Mouse (Mus musculus) myocyte (in vitro differentiated cells): ENCODE data around the gene Rngtt.

ENCODE experiments used
- E2F4 ChIP-seq: IDR thresholded peaks from one replicate; pipeline ENCODE4 v1.6.1; 2011; ENCODE audit warnings: mild to moderate bottlenecking, control low read depth, moderate library complexity; ENCODE audit not compliant: insufficient read depth
- MAX ChIP-seq: IDR thresholded peaks from one replicate; pipeline ENCODE4 v1.6.1; 2011; ENCODE audit warnings: low read depth, mild to moderate bottlenecking, control low read depth
- MYOD1 ChIP-seq, 3 experiments: IDR thresholded peaks; one replicate each; pipeline ENCODE4 v1.6.1; 2011; ENCODE audit warnings: control low read depth in 2 of 3, low read depth in 2 of 3, mild to moderate bottlenecking in 2 of 3, moderate library complexity in 1 of 3; ENCODE audit not compliant: insufficient read length in 2 of 3, control insufficient read depth in 1 of 3
- POLR2A ChIP-seq: IDR thresholded peaks from one replicate; pipeline ENCODE4 v1.6.1; 2011; ENCODE audit warnings: low read depth, mild to moderate bottlenecking, control low read depth, moderate library complexity; ENCODE audit not compliant: insufficient read length
- POLR2AphosphoS2 ChIP-seq: IDR thresholded peaks from one replicate; pipeline ENCODE4 v1.6.1; 2011; ENCODE audit warnings: low read depth, control low read depth; ENCODE audit not compliant: insufficient read length
- SRF ChIP-seq: IDR thresholded peaks from one replicate; pipeline ENCODE4 v1.6.1; 2011; ENCODE audit warnings: low read depth; ENCODE audit not compliant: control insufficient read depth, insufficient read length
- TCF12 ChIP-seq: IDR thresholded peaks from one replicate; pipeline ENCODE4 v1.6.1; 2011; ENCODE audit warnings: mild to moderate bottlenecking, control low read depth; ENCODE audit not compliant: poor library complexity, insufficient read depth, severe bottlenecking
- USF1 ChIP-seq: IDR thresholded peaks from one replicate; pipeline ENCODE4 v1.6.1; 2011; ENCODE audit warnings: low read depth, mild to moderate bottlenecking, control low read depth, moderate library complexity

DNA sequence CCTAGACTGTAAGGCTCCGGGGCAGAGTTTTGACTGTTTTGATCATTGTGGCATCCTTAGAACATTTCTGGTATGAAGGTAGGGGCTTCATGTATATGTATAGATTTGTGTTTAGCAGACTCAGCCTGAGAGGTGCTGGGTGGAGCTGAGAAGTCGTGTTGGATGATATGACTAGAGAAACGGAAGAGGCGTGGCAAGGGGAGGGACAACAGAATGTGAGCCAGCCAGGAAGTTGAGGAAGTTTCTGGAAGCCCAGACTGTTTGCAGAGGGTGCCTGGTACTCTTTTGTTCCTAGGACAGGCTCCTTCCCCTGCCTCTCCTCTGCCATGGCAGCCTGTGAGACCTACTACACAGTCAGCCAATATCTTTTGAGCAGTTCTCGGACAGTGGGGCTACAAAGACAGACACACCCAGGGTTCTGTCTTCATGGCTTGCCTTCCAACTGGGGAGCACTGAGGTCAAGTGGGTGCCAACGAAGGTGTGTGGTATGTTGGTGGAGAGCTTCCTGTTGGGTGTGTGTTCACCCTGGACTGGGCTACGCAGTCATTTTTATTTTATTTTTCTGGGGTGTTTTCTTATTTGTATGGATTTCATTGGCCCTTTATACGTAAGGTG is 237.3 kb downstream of the Rngtt start:
- TF ChIP-seq SRF, result no peak
- no peak for TF ChIP-seq USF1
- TF ChIP-seq POLR2AphosphoS2, result no peak
- no peak for TF ChIP-seq MYOD1 (IDR thresholded peaks at IDR 0.05; ENCODE audit: control insufficient read depth in 1 of 3, insufficient read length in 2 of 3, low read depth in 2 of 3)
- no peak for TF ChIP-seq POLR2A
- no peak for TF ChIP-seq E2F4
- no peak for TF ChIP-seq MAX
- TF ChIP-seq TCF12, result no peak
